Mouse (Mus musculus) hindbrain, embryonic 11.5 days (tissue): ENCODE data around the gene Pex11a. TPM values are rescaled to one million over a fixed set of nuclear protein-coding genes. Genes with fewer than 3 reads are reported as not detected.
"Not testable (repeated sequence)": the region's sequence is repeated elsewhere in the genome, so short reads cannot be mapped to it uniquely, and the experiment has no call there.

Experiments used
- ATAC-seq: fragments of 200-750 bp; cut with Nextera tagmentation; 2 replicates; pipeline ENCODE4 v1.8.0; 2017; ENCODE audit warnings: mild to moderate bottlenecking, moderate TSS enrichment, moderate library complexity; ENCODE audit not compliant: low FRiP score
- DNase-seq: peaks from one replicate; pipeline ENCODE4 v3.0.0-alpha.2; 2015; ENCODE audit warnings: low spot score
- H3K27ac ChIP-seq: fragments of 300-500 bp; sonication (generic); 2 replicates; pipeline ENCODE4 v1.5.1; 2014; ENCODE audit warnings: mild to moderate bottlenecking, low read depth, low read length
- H3K27me3 ChIP-seq: fragments of 300-500 bp; sonication (generic); 2 replicates; pipeline ENCODE4 v1.6.1; 2014; ENCODE audit warnings: mild to moderate bottlenecking, low read length, moderate library complexity, mixed read lengths; ENCODE audit not compliant: control insufficient read depth, insufficient read depth
- H3K36me3 ChIP-seq: fragments of 300-500 bp; sonication (generic); 2 replicates; pipeline ENCODE4 v1.6.1; 2014; ENCODE audit warnings: mild to moderate bottlenecking, low read length, moderate library complexity, mixed read lengths; ENCODE audit not compliant: control insufficient read depth, insufficient read depth
- H3K4me1 ChIP-seq: fragments of 300-500 bp; sonication (generic); replicated peaks from 2 replicates; pipeline ENCODE4 v1.6.1; 2014; ENCODE audit warnings: low read length, mixed read lengths; ENCODE audit not compliant: control insufficient read depth, insufficient read depth
- H3K4me2 ChIP-seq: fragments of 300-500 bp; sonication (generic); replicated peaks from 2 replicates; pipeline ENCODE4 v1.6.1; 2014; ENCODE audit warnings: mild to moderate bottlenecking, low read depth, low read length
- H3K4me3 ChIP-seq: fragments of 300-500 bp; sonication (generic); 2 replicates; pipeline ENCODE4 v1.5.1; 2014; ENCODE audit warnings: low read depth, low read length
- H3K9ac ChIP-seq: fragments of 300-500 bp; sonication (generic); 2 replicates; pipeline ENCODE4 v1.6.1; 2014; ENCODE audit warnings: low read depth, low read length
- H3K9me3 ChIP-seq: fragments of 300-500 bp; sonication (generic); 2 replicates; pipeline ENCODE4 v1.6.1; 2016; ENCODE audit warnings: low read length; ENCODE audit not compliant: control insufficient read depth
- WGBS: fragments of 180-500 bp; shearing (Covaris S2); extraction: QIAGEN DNeasy Blood & Tissue Kit; methylation state at CpG from one replicate; pipeline ENCODE4 v1.1.7; 2014; 5-methylcytosine and 5-hydroxymethylcytosine counted together
- polyA plus RNA-seq: library from polyadenylated mRNA; unstranded; fragments of >200 nt; fragmentation: Nextera tagmentation; extraction: Ambion mirVana; gene quantifications from 2 replicates; pipeline ENCODE4 v1.2.1, GENCODE M21; 2014

Pex11a gene
- polyA plus RNA-seq = 7.6 and 8.4 TPM in 2 replicates

- WGBS = 2% methylated on average over 46 of the region's 46 CpGs
- Histone ChIP-seq H3K27ac (no peak within 1 kb of the TSS), H3K4me3 (peak within 1 kb of the TSS; percentile 50), H3K4me1 (no peaks in the 10 kb centered on the region), H3K9ac (peak within 1 kb of the TSS; percentile 46; the same call in 1 of the 2 replicates), H3K9me3 (no peaks in the 10 kb centered on the region), H3K4me2 (peak within 1 kb of the TSS; percentile 79), H3K36me3 (no peaks in the 10 kb centered on the region), H3K27me3 (no peaks in the 10 kb centered on the region)
- ATAC-seq = peak; percentile 78
- DNase-seq = peak; percentile 85
These were observed at the start of gene Pex11a, which contains the start of gene Wdr93 for GRCm38 (mm10) chr7:79742659-79743536. TSS of gene Pex11a (minus strand) at chr7:79743131. TSS of gene Wdr93 (plus strand) at chr7:79743163.

- 12% methylated on average over 2 of the region's 2 CpGs for WGBS
- not testable (repeated sequence) for H3K4me3 ChIP-seq
These were observed 46.9 kb upstream of the Pex11a start for GRCm38 (mm10) chr7:79789812-79790211.

GRCm38 (mm10) chr7:79786295-79786694 lies 43.4 kb upstream of the Pex11a start:
- no peaks in the 10 kb centered on the region for H3K36me3 ChIP-seq
- H3K27ac ChIP-seq = no peak overlapping the region
- DNase-seq = peak; percentile 85
- H3K9ac ChIP-seq = no peak overlapping the region
- H3K4me1 ChIP-seq = no peaks in the 10 kb centered on the region
- WGBS = 24% methylated on average over 6 of the region's 6 CpGs
- H3K9me3 ChIP-seq = no peaks in the 10 kb centered on the region
- H3K27me3 ChIP-seq = peaks cover 2% of the 10 kb centered on the region
- 0 out of 2 replicates have a peak, but pooled peaks have one; percentile 17 for ATAC-seq
- H3K4me3 ChIP-seq = no peak overlapping the region
- H3K4me2 ChIP-seq = no peak overlapping the region

More at GRCm38 (mm10) chr7:79789812-79790211, 46.9 kb upstream of the Pex11a start:
- peaks cover 31% of the 10 kb centered on the region for H3K27me3 ChIP-seq
- DNase-seq, H3K36me3 ChIP-seq, H3K4me1 ChIP-seq, H3K27ac ChIP-seq, H3K9me3 ChIP-seq, H3K4me2 ChIP-seq, H3K9ac ChIP-seq, ATAC-seq: not testable (repeated sequence)

- WGBS = 81% methylated on average over 2 of the region's 2 CpGs
These were observed 39.6 kb upstream of the Pex11a start for GRCm38 (mm10) chr7:79782516-79782855.

GRCm38 (mm10) chr7:79781826-79782515 lies 39.0 kb upstream of the Pex11a start:
- 75% methylated on average over 11 of the region's 11 CpGs for WGBS
- H3K27ac ChIP-seq = no peak overlapping the region

More at GRCm38 (mm10) chr7:79782516-79782855, 39.6 kb upstream of the Pex11a start:
- no peak for DNase-seq
- Histone ChIP-seq H3K9ac (no peak overlapping the region), H3K36me3 (no peaks in the 10 kb centered on the region), H3K4me3 (no peak overlapping the region), H3K9me3 (no peaks in the 10 kb centered on the region), H3K27me3 (no peaks in the 10 kb centered on the region), H3K4me2 (no peak overlapping the region), H3K27ac (no peak overlapping the region), H3K4me1 (no peaks in the 10 kb centered on the region)
- ATAC-seq = no peak

GRCm38 (mm10) chr7:79780647-79781626 lies 38.0 kb upstream of the Pex11a start:
- peak; percentile 87 for DNase-seq
- H3K4me2 ChIP-seq = peak overlapping the region; percentile 28
- no peaks in the 10 kb centered on the region for H3K36me3 ChIP-seq
- no peaks in the 10 kb centered on the region for H3K4me1 ChIP-seq
- no peaks in the 10 kb centered on the region for H3K9me3 ChIP-seq
- no peak overlapping the region for H3K27ac ChIP-seq
- WGBS = 37% methylated on average over 16 of the region's 16 CpGs
- no peak overlapping the region for H3K9ac ChIP-seq
- H3K27me3 ChIP-seq = no peaks in the 10 kb centered on the region
- ATAC-seq = peak; percentile 27; the same call in 1 of the 2 replicates
- H3K4me3 ChIP-seq = no peak overlapping the region

More at GRCm38 (mm10) chr7:79781826-79782515, 39.0 kb upstream of the Pex11a start:
- DNase-seq (no peak), ATAC-seq (no peak)
- no peak overlapping the region for H3K4me2 ChIP-seq
- no peaks in the 10 kb centered on the region for H3K4me1 ChIP-seq
- H3K9ac ChIP-seq = no peak overlapping the region
- no peaks in the 10 kb centered on the region for H3K9me3 ChIP-seq
- no peaks in the 10 kb centered on the region for H3K36me3 ChIP-seq
- no peak overlapping the region for H3K4me3 ChIP-seq
- H3K27me3 ChIP-seq = no peaks in the 10 kb centered on the region

GRCm38 (mm10) chr7:79771561-79772512 lies 28.9 kb upstream of the Pex11a start:
- H3K9ac ChIP-seq = no peak overlapping the region
- no peaks in the 10 kb centered on the region for H3K4me1 ChIP-seq
- no peaks in the 10 kb centered on the region for H3K27me3 ChIP-seq
- ATAC-seq = no peak
- H3K4me3 ChIP-seq = no peak overlapping the region
- H3K4me2 ChIP-seq = no peak overlapping the region
- H3K36me3 ChIP-seq = no peaks in the 10 kb centered on the region
- no peak for DNase-seq
- no peak overlapping the region for H3K27ac ChIP-seq
- no peaks in the 10 kb centered on the region for H3K9me3 ChIP-seq
- 43% methylated on average over 15 of the region's 15 CpGs for WGBS
